ENCODE assay signal across 17 mouse cellular contexts in genomic region chr9:107271177-107271938, GRCm38 (mm10). TPM values are rescaled to one million over a fixed set of nuclear protein-coding genes. Genes with fewer than 3 reads are reported as not detected.
"Had no signal": no experiment of that assay in that cellular context is flagged by ENCODE, and none has a peak within 500 bp of the region (broad histone marks: within the 10 kb centered on the region; RNA-seq: fewer than 3 reads in every experiment).

No protein-coding gene starts in this region.

- H3K4me1 ChIP-seq: midbrain, embryonic 10.5 days; midbrain, embryonic 13.5 days had no signal

- H3K4me2 ChIP-seq: kidney, embryonic 15.5 days; liver, embryonic 13.5 days; midbrain, embryonic 13.5 days had no signal

- H3K9ac ChIP-seq: kidney, embryonic 15.5 days; liver, embryonic 13.5 days; midbrain, embryonic 13.5 days had no signal

- H3K36me3 ChIP-seq: kidney, embryonic 15.5 days; liver, embryonic 13.5 days; midbrain, embryonic 10.5 days; midbrain, embryonic 13.5 days had no signal

- DNase-seq: kidney, adult 11 months; kidney, adult 8-10 months; kidney, postnatal 10 days; kidney, postnatal 36 days; layer of hippocampus, adult 9-11 months; liver, embryonic 13.5 days; lung, adult 2 months; lung, postnatal 14 days; lung, postnatal 4 days; retina, postnatal 1 day; thymus, adult 18-20 months; thymus, postnatal 36 days had no signal

- H3K27ac ChIP-seq: kidney, embryonic 15.5 days; liver, embryonic 13.5 days; midbrain, embryonic 10.5 days; midbrain, embryonic 13.5 days had no signal

- ATAC-seq: midbrain, embryonic 13.5 days had no signal

- H3K27me3 ChIP-seq: liver, embryonic 13.5 days; megakaryocyte, embryonic 14.5 days; midbrain, embryonic 13.5 days had no signal

- H3K4me3 ChIP-seq: kidney, embryonic 15.5 days; liver, embryonic 13.5 days; megakaryocyte, embryonic 14.5 days; midbrain, embryonic 10.5 days; midbrain, embryonic 13.5 days had no signal

- H3K9me3 ChIP-seq: kidney, embryonic 15.5 days; liver, embryonic 13.5 days; megakaryocyte, embryonic 14.5 days; midbrain, embryonic 10.5 days; midbrain, embryonic 13.5 days had no signal

RNA-seq across cellular contexts. Expression of gene Dock3, which starts 39.6 kb away (rescaled TPM):
- total RNA-seq: liver, adult 2 months had no signal
- polyA plus RNA-seq: liver, adult 2 months had no signal
